Mouse (Mus musculus) A20 (cell line): Measurements from ENCODE around the gene Cdc42bpb.

ENCODE experiments used
- DNase-seq: peaks from one replicate; pipeline ENCODE4 v3.0.0-alpha.2; 2011; ENCODE audit warnings: low read depth, low spot score

The Cdc42bpb gene

GRCm38 (mm10) chr12:111386642-111387120, 9.2 kb upstream of the Cdc42bpb start:
- no peak for DNase-seq

- DNase-seq: no peak
These were observed 8.5 kb upstream of the Cdc42bpb start for GRCm38 (mm10) chr12:111385883-111386641.

- DNase-seq: no peak
These were observed 1.3 kb upstream of the Cdc42bpb start for GRCm38 (mm10) chr12:111378812-111379211.

GRCm38 (mm10) chr12:111377986-111378490, 520 bp upstream of the Cdc42bpb start:
- no peak for DNase-seq

- peak; percentile 69 for DNase-seq
These were observed 639 bp downstream of the Cdc42bpb start for GRCm38 (mm10) chr12:111376826-111377331.

GRCm38 (mm10) chr12:111376053-111376452, 1.5 kb downstream of the Cdc42bpb start:
- DNase-seq: peak; percentile 59

- no peak for DNase-seq
These were observed 2.0 kb downstream of the Cdc42bpb start for GRCm38 (mm10) chr12:111375559-111375958.

GRCm38 (mm10) chr12:111374727-111375126, 2.8 kb downstream of the Cdc42bpb start:
- no peak for DNase-seq

GRCm38 (mm10) chr12:111373411-111373810, 4.1 kb downstream of the Cdc42bpb start:
- DNase-seq: no peak

- no peak for DNase-seq
These were observed 5.6 kb downstream of the Cdc42bpb start for GRCm38 (mm10) chr12:111371905-111372304.

GRCm38 (mm10) chr12:111370249-111370648, 7.3 kb downstream of the Cdc42bpb start:
- DNase-seq: peak; percentile 61

GRCm38 (mm10) chr12:111367065-111367464, 10.5 kb downstream of the Cdc42bpb start:
- DNase-seq: no peak

- DNase-seq: no peak
These were observed 13.3 kb downstream of the Cdc42bpb start for GRCm38 (mm10) chr12:111364234-111364633.

- DNase-seq: no peak
These were observed 16.0 kb downstream of the Cdc42bpb start for GRCm38 (mm10) chr12:111361319-111362098.

- DNase-seq: no peak
These were observed 16.8 kb downstream of the Cdc42bpb start for GRCm38 (mm10) chr12:111360671-111361070.

GRCm38 (mm10) chr12:111356216-111356615, 21.3 kb downstream of the Cdc42bpb start:
- no peak for DNase-seq

- DNase-seq: no peak
These were observed 23.4 kb downstream of the Cdc42bpb start for GRCm38 (mm10) chr12:111354142-111354541.

- DNase-seq: no peak
These were observed 24.0 kb downstream of the Cdc42bpb start for GRCm38 (mm10) chr12:111353439-111353915.

- DNase-seq: no peak
These were observed 24.5 kb downstream of the Cdc42bpb start for GRCm38 (mm10) chr12:111353008-111353407.

- DNase-seq: no peak
These were observed 25.0 kb downstream of the Cdc42bpb start for GRCm38 (mm10) chr12:111352520-111352919.

- DNase-seq: no peak
These were observed 27.8 kb downstream of the Cdc42bpb start for GRCm38 (mm10) chr12:111349540-111350231.
